Mouse (Mus musculus) cerebellum, postnatal 4 days (tissue): ENCODE measurements at regions not wholly inside any gene's neighbourhood (a gene's known extent, or its start where the extent isn't known, plus 50 kb on each side); places are given as distances from the start of the nearest gene placed in this dataset.

Experiments
- DNase-seq, 2 experiments: peaks; one replicate each; pipeline ENCODE4 v3.0.0; 2022; ENCODE audit warnings: low spot score in 2 of 2, mixed read lengths in 1 of 2

DNA sequence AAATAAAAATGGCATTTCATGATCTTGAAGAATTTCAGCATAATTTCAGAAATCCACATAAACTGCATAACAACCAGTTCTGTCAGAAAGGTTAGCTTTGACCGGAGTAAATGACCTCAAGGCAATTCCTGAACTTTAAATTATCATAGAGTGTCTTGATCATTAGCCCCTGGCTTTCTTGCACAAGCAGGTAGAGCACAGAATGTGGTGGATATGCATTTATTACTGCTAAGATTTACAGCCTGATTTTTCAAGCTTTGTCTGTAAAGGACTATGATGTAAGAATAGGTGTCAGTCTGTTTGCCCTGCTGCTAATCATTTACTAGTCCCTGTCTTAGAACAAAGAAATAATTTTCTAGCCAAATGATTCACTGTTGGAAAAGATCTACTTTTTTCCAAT lies 347.3 kb downstream of the Ppp1r3a start:
- no peak for DNase-seq

DNA sequence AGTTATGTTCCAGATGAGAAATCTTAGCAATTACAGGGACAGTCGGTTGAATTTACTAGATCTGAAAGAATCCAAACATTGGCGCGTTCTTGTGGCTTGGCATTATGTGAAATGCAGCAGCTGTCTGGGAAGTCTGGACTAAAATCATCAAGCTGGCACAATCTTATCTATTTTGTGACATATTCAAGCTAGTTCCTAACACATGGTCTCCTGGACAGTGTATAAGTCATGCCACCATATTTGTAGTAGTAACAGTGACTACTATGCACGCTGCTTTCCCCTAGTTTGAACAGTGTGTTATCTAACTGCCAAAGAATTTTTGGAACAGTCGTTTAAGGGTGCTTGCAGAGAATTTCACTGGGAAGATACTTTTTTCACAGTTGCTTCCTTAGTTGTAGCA lies 396.8 kb downstream of the Ppp1r3a start:
- DNase-seq = no peak
